Mouse (Mus musculus): ENCODE results near the gene Serpinc1. TPM values are rescaled to one million over a fixed set of nuclear protein-coding genes. Genes with fewer than 3 reads are reported as not detected.
A peak's percentile ranks its signal among the peaks of the same experiment; 100 is the strongest.

The Serpinc1 gene
- polyA plus RNA-seq (2012; ENCODE audit: insufficient read depth, low replicate concordance): 0.54 and 2.0 TPM in 2 replicates

DNA sequence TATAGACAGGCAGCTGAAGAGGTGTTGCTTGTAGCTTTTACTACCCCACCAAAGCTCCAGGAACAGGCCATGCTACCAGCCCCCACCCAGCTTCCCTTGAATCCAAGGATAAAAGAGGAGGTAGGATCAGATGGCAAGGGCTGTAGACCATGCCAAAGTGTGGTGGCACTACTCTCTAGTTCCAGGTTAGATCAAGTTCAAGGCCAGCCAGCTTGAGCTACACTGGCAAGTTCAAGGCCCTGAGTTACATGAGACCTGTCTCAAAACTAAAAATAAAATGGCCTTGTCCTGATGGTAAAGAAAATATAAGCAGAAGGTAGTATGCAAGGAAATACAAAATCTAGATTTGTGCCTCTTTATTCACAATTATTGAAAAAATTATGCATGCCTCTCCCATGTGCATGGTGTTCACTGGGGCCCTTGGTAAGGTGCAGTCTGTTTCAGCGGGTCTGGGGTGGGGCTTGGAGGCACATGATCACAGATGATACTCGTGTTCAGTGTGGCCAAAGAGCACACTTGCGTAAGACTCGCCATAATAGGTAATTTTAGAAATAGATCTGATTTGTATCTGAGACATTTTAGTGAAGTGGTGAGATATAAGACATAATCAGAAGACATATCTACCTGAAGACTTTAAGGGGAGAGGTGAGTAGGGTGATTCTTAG is at the start of gene Serpinc1:
Serpinc1 (plus strand) TSS at position 515 of the 665 bp plus-strand sequence.
- H3K4me3 ChIP-seq (replicated peaks): no peak within 1 kb of the TSS
- TF ChIP-seq FLI1 (IDR thresholded peaks at IDR 0.05; ENCODE audit: low read length): no peak
- TF ChIP-seq GATA1 (IDR thresholded peaks at IDR 0.05; ENCODE audit: borderline replicate concordance, low read length): no peak
- H3K9me3 ChIP-seq: no peaks in the 10 kb centered on the region
- no peaks in the 10 kb centered on the region for H3K27me3 ChIP-seq (replicated peaks)
- peaks cover 28% of the 10 kb centered on the region for H3K4me1 ChIP-seq
- peaks cover 48% of the 10 kb centered on the region for H3K36me3 ChIP-seq (replicated peaks; ENCODE audit: low read length)

DNA sequence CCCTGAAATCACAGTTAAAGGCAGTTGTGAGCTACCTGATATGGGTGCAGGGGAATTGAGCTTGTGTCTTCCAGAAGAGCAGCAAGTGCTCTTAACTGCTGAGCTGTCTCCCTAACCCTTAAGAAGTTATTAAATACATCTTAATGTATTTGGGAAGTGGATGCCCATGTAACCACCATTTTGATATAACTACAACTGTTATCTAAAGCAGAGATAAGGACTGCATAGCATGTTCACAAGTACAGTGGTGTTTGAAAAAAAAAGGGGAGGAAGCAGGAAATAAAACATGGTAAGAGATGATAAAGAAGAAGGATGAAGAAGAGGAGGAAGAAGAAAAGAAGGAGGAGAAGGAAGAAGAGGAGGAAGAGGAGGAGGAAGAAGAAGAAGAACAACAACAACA is 47.1 kb upstream of the Serpinc1 start:
- H3K36me3 ChIP-seq (replicated peaks; ENCODE audit: low read length): peaks cover 62% of the 10 kb centered on the region
- no peaks in the 10 kb centered on the region for H3K9me3 ChIP-seq
- peaks cover 19% of the 10 kb centered on the region for H3K4me1 ChIP-seq
- no peak overlapping the region for H3K4me3 ChIP-seq (replicated peaks)
- TF ChIP-seq GATA1 (IDR thresholded peaks at IDR 0.05; ENCODE audit: borderline replicate concordance, low read length) (no peak), FLI1 (IDR thresholded peaks at IDR 0.05; ENCODE audit: low read length) (no peak)
- no peaks in the 10 kb centered on the region for H3K27me3 ChIP-seq (replicated peaks)

DNA sequence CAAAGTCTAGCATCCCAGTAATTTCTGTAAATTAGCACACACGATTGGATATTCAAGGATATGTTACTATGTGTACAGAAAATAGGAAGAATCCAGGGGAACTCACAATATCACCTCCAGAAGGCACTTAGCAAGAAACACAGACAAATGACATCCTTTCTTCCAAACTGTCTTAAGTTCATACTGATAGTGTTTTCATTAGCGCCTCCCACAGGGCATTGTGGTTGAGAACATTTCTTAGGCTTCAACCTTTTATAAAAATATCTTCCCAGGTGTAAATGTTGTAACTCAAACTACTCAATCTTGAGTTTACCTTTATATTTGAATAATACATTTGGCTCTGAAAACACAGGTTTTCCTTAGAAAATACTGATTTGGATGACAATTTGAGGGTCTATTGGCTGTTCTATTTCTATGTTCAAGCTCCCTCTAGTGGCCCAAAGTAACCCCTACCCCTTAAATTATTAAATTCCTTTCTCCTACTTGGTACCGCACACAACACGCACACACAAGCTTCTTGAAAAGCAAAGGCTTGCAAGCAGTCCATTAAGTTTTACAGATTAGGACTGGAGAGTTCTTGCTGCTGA is 44.4 kb upstream of the Serpinc1 start:
- Histone ChIP-seq H3K4me3 (replicated peaks) (no peak overlapping the region), H3K27me3 (replicated peaks) (no peaks in the 10 kb centered on the region), H3K36me3 (replicated peaks; ENCODE audit: low read length) (peaks cover 86% of the 10 kb centered on the region), H3K4me1 (peaks cover 6% of the 10 kb centered on the region; the same call in 1 of the 2 replicates), H3K9me3 (no peaks in the 10 kb centered on the region)
- no peak for TF ChIP-seq FLI1 (IDR thresholded peaks at IDR 0.05; ENCODE audit: low read length)
- TF ChIP-seq GATA1 (IDR thresholded peaks at IDR 0.05; ENCODE audit: borderline replicate concordance, low read length): no peak

- Histone ChIP-seq H3K36me3 (replicated peaks; ENCODE audit: low read length) (peaks cover 89% of the 10 kb centered on the region), H3K4me3 (replicated peaks) (no peak overlapping the region), H3K9me3 (no peaks in the 10 kb centered on the region), H3K27me3 (replicated peaks) (no peaks in the 10 kb centered on the region), H3K4me1 (peaks cover 3% of the 10 kb centered on the region; the same call in 1 of the 2 replicates)
- TF ChIP-seq GATA1 (IDR thresholded peaks at IDR 0.05; ENCODE audit: borderline replicate concordance, low read length) (no peak), FLI1 (IDR thresholded peaks at IDR 0.05; ENCODE audit: low read length) (no peak)
These were observed 42.8 kb upstream of the Serpinc1 start for GRCm38 (mm10) chr1:160935551-160935950.

GRCm38 (mm10) chr1:160963199-160963598 is 15.2 kb upstream of the Serpinc1 start:
- no peaks in the 10 kb centered on the region for H3K27me3 ChIP-seq (replicated peaks)
- peaks cover 95% of the 10 kb centered on the region for H3K36me3 ChIP-seq (replicated peaks; ENCODE audit: low read length)
- H3K4me1 ChIP-seq: peaks cover 3% of the 10 kb centered on the region; the same call in 1 of the 2 replicates
- H3K4me3 ChIP-seq (replicated peaks): no peak overlapping the region
- no peak for TF ChIP-seq GATA1 (IDR thresholded peaks at IDR 0.05; ENCODE audit: borderline replicate concordance, low read length)
- H3K9me3 ChIP-seq: no peaks in the 10 kb centered on the region

DNA sequence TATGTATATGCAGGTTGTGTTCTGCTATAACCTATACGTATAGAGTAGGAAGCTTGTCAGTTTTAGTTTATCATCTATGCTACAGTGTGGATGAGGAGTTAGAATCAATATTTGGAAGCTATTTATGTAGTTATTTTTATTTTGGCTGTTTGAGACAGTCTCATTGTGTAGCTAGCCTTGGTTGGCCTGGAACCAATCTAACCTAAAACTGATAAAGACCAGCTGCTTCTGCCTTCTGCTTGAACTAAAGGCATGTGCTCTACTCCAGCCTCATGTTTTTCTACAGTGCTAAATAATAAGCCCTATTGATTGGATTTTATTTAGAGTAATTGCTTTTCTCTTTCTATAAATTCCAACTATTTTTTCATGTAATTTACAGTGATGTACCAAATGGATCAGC is 11.1 kb upstream of the Serpinc1 start:
- Histone ChIP-seq H3K4me1 (peaks cover 13% of the 10 kb centered on the region), H3K27me3 (replicated peaks) (no peaks in the 10 kb centered on the region), H3K4me3 (replicated peaks) (no peak overlapping the region), H3K9me3 (no peaks in the 10 kb centered on the region), H3K36me3 (replicated peaks; ENCODE audit: low read length) (peaks cover 99% of the 10 kb centered on the region)
- TF ChIP-seq FLI1 (IDR thresholded peaks at IDR 0.05; ENCODE audit: low read length): no peak
- TF ChIP-seq GATA1 (IDR thresholded peaks at IDR 0.05; ENCODE audit: borderline replicate concordance, low read length): no peak

GRCm38 (mm10) chr1:160968643-160969042 is 9.7 kb upstream of the Serpinc1 start:
- TF ChIP-seq GATA1 (IDR thresholded peaks at IDR 0.05; ENCODE audit: borderline replicate concordance, low read length): no peak
- no peak for TF ChIP-seq FLI1 (IDR thresholded peaks at IDR 0.05; ENCODE audit: low read length)

DNA sequence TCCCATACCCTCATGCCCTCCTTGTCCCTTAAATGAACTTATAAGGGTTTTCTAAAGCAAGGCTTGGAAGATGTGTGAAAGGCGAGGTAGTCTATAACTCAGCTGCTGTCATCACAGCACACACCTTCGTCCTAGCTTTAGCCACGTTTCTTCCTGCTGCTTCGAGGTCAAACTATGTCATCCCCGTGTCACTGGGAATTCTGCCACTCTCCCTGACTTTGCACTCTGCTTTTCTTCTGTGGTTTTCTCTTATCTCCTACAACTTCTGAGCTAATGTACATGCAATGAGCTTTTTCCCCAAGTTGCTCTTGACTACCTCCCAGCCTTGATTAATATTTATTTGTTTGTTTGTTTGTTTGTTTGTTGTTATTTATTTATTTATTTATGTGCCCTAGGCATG is 1.6 kb downstream of the Serpinc1 start:
- Histone ChIP-seq H3K9me3 (no peaks in the 10 kb centered on the region), H3K27me3 (replicated peaks) (no peaks in the 10 kb centered on the region)
- TF ChIP-seq GATA1 (IDR thresholded peaks at IDR 0.05; ENCODE audit: borderline replicate concordance, low read length): 0 out of 3 replicates have a peak, but pooled peaks have one; percentile 6
- TF ChIP-seq FLI1 (IDR thresholded peaks at IDR 0.05; ENCODE audit: low read length): no peak

More at GRCm38 (mm10) chr1:160968643-160969042, 9.7 kb upstream of the Serpinc1 start:
- Histone ChIP-seq H3K36me3 (replicated peaks; ENCODE audit: low read length) (peaks cover 99% of the 10 kb centered on the region), H3K27me3 (replicated peaks) (no peaks in the 10 kb centered on the region), H3K4me3 (replicated peaks) (no peak overlapping the region), H3K9me3 (no peaks in the 10 kb centered on the region), H3K4me1 (peaks cover 10% of the 10 kb centered on the region)

GRCm38 (mm10) chr1:160980537-160981234 is 2.3 kb downstream of the Serpinc1 start:
- Histone ChIP-seq H3K4me3 (replicated peaks) (no peak overlapping the region), H3K36me3 (replicated peaks; ENCODE audit: low read length) (peaks cover 26% of the 10 kb centered on the region), H3K27me3 (replicated peaks) (no peaks in the 10 kb centered on the region), H3K9me3 (no peaks in the 10 kb centered on the region), H3K4me1 (peaks cover 34% of the 10 kb centered on the region)
- TF ChIP-seq GATA1 (IDR thresholded peaks at IDR 0.05; ENCODE audit: borderline replicate concordance, low read length) (no peak), FLI1 (IDR thresholded peaks at IDR 0.05; ENCODE audit: low read length) (no peak)

More for the DNA sequence above, 1.6 kb downstream of the Serpinc1 start:
- Histone ChIP-seq H3K36me3 (replicated peaks; ENCODE audit: low read length) (peaks cover 30% of the 10 kb centered on the region), H3K4me1 (peaks cover 32% of the 10 kb centered on the region), H3K4me3 (replicated peaks) (peak overlapping the region; percentile 64)

DNA sequence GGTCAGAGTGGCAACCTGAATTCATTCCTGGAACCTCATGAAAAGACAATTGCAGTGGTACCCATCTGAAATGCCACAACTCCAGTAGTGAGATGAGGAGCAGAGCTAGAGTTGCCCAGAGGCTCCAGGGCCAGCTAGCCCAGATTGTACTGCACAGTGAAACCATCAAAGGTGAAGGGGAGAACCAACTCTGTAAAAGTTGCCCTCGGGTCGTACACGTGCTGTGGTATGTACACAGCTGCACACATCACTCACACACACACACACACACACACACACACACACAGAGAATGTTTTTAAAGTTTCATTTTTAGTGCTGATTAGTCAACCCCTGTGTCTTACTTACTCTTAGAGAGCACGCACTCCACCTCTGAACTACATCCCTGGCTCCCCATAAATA is 3.0 kb downstream of the Serpinc1 start:
- TF ChIP-seq GATA1 (IDR thresholded peaks at IDR 0.05; ENCODE audit: borderline replicate concordance, low read length): no peak
- no peak for TF ChIP-seq FLI1 (IDR thresholded peaks at IDR 0.05; ENCODE audit: low read length)
- Histone ChIP-seq H3K4me3 (replicated peaks) (no peak overlapping the region), H3K27me3 (replicated peaks) (no peaks in the 10 kb centered on the region), H3K9me3 (no peaks in the 10 kb centered on the region), H3K36me3 (replicated peaks; ENCODE audit: low read length) (peaks cover 23% of the 10 kb centered on the region), H3K4me1 (peaks cover 35% of the 10 kb centered on the region)
